Mouse (Mus musculus) mouse embryonic stem cell (cell line): ENCODE data around the gene Ddi2.

Experiments used
- in situ Hi-C, 2 experiments: fragments of 300-500 bp; cut with MboI; formaldehyde crosslinking; loops; 1 replicate in 1 of 2; 3 replicates in 1 of 2; pipeline ENCODE4 v1.14.3; 2019 to 2020; ENCODE audit warnings: low sequenced_read_pairs in 2 of 2, low pct_unique_long_range_greater_than_20kb in 1 of 2, mixed read lengths in 1 of 2; ENCODE audit not compliant: unreplicated experiment in 1 of 2

Ddi2 gene

DNA sequence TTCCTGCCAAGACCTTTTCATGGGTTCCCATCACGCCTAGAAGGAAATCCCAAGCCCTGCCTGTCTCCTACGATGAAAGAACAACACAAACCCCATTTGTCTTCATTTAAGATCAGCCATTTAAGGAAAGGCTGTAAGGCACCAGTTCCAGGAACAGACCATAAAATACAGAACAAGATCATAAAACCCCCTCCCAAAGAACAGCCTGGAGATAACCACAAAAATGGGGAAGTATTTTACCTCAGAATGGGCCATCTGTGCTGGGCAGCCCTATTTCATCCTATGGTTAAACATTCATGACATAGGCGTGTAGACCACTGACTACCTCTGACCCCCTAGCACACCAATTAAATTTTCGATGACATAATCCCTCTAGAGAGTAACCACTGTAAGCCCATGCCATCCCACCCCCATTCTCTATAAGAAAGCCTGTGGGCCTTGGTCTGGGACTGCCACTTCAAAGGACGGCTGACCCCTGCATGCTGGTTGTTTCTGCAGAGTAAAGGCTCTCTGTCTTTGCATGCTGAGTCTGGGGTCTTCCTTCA is 9.5 kb downstream of the Ddi2 start:
- in situ Hi-C loops, result no loop called here

DNA sequence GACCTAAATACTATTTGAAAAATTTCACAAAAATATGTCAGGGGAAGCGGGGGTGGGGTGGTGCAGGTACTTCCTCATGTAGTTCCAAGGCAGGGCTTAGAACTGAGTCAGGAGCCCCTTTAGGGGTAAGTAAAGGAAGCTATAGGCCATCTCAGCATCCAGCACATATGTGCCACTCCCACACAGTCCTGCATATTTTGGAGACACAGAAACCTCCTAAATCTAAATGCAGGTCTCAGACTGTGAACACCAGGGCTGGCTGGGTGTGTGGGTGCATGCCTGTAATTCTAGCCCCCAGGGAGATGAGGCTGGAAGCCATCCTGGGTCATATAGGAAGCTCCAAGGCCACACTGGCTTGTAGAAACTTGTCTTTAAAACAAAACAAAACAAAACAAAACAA is 12.0 kb downstream of the Ddi2 start:
- in situ Hi-C loops, result no loop called here

DNA sequence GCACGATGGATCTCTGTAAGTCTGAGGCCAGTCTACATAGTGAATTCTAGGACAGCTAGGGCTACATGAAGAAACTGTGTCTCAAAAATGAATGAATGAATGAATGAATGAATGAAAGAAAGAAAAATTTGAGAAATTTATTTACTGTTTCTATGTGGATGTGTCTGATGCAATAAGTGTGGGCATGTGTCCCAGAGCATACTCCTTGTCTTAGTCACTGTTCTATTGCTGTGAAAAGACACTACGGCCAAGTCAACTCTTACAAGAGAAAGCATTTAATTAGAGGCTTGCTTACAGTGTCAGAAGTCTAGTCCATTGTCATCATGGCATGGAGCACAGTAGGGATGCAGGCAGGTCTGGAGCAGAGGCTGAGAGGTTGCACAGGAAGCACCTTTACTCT is 14.2 kb downstream of the Ddi2 start:
- in situ Hi-C loops, result no loop called here

DNA sequence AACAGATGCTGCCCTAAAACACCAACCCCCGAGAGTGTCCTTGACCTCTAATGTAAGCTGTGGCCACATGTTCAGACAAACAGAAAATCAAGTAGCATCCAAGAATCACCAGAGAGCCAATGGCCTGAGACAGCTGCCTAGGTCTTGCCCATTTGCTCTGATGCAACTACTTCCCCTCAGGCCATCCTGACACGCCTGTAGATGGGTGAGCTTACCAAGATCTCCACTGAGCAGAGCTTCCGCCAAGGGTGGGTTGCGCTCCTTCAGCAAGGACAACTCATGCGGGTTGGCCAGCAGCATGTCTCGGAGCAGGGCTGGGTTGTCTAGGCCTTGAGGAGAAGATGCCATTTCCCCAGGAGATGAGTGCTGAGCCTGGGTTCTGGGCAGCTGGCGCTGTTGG is 15.2 kb downstream of the Ddi2 start:
- in situ Hi-C loops, result no loop called here

DNA sequence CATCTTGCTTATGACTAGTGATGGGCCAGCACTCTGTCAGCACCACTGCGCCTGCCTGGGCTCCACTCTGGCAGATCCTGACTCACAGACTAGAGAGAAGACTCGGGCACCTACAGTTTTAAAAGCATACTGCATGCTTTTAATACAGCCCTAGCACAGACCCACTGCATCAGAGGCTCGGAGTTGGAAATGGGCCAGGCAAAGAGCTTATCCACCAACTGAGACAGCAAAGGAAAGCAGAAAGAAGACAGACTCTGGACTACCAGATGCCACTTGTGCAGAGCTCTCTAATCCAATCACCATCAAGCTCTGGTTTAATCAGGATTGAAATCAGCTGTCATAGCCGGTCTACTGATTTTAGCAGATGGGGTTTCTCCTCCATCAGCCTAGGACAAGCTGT is 17.9 kb downstream of the Ddi2 start:
- in situ Hi-C loops, result no loop called here

DNA sequence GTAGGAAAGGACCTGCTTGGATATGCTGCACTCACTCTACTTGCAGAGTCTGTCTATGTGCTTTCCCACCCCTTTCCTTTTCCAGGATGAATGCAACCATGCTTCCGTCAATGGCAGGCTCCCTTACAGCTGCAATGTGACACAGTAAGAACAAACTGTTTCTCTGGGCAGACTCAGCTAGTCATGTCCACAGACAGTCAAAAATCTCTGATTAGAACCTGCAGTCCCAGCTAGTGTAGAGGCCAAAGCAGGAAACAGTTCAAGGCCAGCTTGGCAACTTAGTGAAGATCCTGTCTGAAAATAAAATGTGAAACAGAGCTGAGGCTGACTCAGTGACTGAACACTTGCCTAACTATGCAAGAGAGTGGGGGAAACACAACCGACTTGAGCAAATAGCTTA is 18.6 kb downstream of the Ddi2 start:
- in situ Hi-C loops, result no loop called here

DNA sequence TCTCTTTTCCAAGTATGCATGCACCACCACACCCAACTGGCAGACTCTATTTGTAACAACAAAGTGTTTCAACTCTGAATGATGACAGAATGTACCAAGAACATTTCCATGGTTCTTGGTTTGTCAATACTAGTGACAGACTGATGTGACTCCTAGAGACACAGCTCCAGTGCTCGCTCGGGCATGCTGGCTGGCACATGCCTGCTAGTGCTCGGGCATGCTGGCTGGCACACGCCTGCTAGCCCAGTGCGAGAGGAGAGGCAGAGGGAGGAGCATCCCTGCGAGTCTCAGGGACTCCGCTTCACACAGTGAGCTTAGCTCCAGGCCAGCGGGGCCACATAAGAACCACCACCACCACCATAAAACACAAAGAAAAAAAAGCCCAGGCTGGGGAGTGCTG is 28.5 kb downstream of the Ddi2 start:
- in situ Hi-C loops, result no loop called here

DNA sequence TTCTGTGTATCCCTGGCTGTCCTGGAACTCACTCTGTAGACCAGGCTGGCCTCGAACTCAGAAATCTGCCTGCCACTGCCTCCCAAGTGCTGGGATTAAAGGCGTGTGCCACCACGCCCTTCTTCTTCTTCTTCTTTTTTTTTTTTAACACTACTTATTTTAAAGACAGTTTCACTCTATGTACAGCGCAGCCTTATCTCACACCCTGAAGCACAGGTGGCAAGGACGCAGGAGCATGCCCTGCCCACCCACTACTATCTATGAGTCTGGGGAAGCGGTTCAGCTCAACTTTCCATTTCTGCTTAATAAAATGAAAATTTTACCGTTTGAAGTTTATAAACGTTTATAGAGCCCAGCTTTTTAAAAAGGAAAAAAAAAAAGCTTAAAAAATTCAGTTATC is 34.7 kb downstream of the Ddi2 start:
- in situ Hi-C loops, result no loop called here

DNA sequence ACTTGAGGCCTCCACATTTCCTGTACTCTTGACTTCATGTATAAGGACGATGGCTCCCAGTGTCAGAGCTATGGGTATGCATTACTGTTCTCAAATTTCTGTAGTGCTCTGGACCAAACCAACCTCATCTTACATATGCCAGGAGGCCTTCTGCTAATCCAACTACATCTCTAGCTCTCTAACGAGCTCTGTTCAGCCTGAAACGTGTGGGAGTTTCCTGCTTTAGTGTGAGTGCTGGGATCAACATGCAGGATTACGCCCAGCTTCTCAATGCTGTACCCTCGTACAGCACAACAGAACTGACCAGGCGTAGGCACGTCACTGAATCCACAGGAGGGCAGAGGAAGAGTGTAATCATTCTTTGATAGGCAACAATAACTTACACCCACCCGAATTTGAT is 36.7 kb downstream of the Ddi2 start:
- in situ Hi-C loops, result no loop called here

DNA sequence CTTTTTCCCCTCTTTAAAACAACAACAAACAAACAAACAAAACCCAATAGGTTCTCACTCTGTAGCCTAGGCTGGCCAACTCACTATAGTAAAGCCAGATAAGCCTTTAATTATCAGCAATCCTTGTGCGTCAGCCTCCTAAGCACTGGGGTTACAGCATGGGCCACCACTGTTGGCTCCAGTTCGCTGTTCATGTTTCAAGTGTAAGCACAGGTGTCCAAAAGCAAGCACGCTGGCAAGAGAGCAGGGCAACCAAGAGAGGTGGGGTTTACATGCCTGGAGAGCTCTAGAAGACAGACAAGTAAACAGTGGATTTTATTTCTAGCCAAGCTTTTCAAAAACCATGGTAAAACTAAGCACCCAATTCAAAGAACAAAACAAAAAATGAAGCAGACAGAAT is 37.1 kb downstream of the Ddi2 start:
- in situ Hi-C loops, result no loop called here

DNA sequence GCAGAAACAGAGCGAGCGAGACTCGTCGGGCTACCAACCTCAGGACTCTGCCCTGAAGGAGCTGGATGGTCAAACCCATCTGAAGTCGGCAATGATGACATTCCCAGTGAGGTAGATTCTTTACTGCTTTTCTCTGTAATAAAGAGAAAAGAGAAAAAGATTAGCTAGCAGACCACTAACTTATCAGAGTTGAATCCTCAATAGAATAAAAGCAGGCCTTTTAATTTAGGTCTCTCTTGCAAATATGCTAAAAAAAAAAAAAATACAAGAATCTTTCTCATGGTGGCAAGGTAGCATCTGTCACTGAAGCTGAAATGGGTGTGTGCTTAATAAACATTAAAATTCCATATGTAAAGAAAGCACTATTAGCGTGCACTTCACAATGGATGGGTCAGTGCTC is 37.7 kb downstream of the Ddi2 start, which contains the start of gene Rsc1a1:
TSS of gene Rsc1a1 (minus strand) at position 101 of the 400 bp plus-strand sequence.
- in situ Hi-C loops, result no loop called here

DNA sequence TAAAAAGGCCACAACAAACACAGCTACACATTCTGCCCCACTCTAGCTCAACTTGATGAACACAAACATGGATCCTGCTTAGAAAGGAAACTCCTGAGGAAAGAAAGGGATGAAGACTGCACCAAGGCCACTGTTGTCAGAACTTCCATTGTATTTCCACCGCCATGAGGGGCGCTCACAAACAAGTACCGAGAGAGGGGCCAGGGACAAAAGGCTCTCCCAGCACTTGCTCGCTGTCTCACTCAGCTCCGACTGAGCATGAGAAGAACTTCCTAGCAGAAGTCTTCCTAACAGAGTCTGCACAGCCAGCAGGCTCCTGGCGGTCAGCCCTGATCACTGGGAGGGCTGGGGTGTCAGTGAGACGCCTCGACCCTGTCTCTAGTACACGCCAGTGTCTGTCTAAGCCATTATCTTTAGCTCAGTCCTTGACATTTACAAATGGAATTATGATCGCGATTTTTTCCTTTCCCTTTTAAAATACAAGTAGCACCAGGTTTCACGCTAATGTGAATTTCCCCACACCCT is 40.5 kb downstream of the Ddi2 start:
- in situ Hi-C loops, result no loop called here

DNA sequence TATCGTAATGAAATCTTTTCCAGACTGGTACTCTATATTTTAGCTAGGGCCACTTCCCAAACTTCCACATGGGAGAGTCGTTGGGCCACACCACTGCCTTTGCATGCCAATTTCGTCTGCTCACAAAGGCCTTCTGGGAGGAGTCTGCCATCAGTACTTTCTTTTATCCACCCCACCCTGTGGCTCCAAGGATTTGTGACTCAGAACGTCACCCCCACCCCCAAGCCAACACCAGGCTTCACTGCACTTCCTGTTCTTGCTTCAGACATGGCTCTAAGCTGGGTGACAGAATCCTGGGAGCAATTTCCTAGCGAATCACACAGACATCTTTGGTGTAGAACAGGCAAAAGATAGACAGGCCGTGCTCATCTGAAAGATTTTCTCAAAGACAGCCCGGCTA is 41.5 kb downstream of the Ddi2 start:
- in situ Hi-C loops, result no loop called here

DNA sequence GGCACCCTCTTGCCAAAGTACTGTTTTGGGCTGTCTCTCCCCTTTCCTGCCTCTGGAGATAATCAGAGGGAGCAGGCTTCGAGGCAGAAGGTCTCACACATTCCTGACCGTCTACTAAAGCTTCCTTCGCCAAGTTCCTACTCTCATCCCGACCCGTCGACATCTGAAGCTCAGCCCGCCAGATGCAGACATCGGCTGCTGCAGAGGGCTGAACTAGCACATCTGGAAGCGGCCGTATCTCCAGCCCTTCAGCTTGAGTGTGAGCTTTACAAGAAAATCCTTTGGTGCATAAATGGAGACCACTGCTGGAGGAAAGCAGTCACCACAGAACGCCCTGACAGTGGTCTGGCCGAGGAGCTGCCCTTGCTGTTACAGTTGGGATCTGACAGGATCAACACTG is 42.3 kb downstream of the Ddi2 start:
- in situ Hi-C loops, result no loop called here

DNA sequence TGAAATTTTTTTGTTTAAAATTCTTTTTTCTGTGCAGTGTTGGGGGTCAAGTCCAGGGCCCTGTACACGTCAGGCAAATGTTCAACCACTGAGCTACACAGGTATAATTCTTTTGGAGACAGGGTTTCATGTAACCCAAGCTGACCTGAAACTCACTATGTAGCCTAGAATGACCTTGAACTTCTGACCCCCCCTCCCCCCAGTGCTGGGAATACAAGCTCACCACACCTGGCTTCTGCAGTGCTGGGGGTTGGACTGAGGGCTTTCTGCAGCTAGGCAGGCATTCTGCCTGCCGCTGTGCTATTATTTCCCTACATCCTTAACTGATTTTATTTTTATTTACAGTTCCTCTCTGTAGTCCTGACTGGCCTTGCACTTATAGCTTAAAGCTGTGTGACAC is 44.2 kb downstream of the Ddi2 start:
- in situ Hi-C loops, result no loop called here

DNA sequence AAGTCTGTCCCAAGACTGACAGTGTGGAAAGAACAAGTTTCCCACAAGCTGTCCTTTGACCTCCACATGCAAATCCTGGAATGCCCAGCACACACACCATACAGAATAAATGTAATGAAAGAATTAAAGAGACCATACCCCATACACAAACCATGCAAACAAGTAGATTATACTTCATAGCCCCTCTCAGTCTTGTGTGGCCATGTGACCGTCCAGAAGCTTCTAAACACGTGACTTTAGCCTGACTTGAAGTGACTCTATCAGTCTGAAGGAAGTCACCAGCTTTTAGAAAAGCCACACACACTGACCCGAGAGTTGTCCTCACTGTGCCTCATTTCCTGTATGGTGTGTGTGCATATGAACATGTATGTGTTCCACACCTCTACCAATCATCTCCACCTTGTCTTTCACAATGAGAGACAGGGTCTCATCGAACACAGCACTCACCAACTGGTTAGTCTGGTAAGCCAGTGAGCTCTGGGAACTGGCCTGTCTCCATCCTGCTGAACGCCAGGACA is 46.7 kb downstream of the Ddi2 start:
- in situ Hi-C loops, result no loop called here

DNA sequence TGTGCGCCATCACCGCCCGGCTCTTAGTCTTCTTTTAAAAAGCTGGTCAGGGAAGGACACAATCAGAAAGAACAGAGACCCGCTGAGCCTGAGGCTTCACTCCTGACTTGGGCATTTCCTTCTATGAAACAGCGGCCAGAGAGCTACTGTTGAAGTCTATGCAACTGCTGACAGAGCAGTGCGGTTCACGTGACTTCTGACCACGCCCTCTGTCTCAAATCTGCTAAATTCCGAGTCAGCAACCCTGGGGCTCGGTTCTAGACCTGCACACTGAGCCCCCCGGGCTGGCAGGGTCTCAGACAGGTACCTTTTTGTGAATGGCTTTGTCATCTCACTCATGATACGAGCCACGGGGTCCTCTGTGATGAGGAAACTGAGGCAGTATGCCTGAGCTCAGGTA is 50.9 kb downstream of the Ddi2 start:
- in situ Hi-C loops, result no loop called here

DNA sequence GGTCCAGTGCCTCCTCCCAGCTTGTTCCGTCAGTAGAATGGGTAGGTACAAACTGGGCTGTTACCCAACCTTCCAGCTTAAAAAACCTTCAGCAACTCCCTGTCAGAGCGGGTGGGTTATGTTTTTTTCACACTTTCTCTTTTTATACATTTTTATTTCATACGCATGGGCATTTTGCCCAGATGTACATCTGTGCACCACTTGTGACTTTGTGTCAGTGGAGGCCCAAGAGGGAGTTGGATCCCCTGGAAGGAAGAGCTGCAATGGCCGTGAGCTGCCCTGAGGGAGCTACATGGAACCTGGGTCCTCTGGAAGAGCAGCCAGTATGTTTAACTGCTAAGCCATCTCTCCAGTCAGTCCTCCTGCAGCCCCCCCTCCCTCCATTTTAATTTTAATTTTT is 51.8 kb downstream of the Ddi2 start:
- in situ Hi-C loops, result no loop called here

DNA sequence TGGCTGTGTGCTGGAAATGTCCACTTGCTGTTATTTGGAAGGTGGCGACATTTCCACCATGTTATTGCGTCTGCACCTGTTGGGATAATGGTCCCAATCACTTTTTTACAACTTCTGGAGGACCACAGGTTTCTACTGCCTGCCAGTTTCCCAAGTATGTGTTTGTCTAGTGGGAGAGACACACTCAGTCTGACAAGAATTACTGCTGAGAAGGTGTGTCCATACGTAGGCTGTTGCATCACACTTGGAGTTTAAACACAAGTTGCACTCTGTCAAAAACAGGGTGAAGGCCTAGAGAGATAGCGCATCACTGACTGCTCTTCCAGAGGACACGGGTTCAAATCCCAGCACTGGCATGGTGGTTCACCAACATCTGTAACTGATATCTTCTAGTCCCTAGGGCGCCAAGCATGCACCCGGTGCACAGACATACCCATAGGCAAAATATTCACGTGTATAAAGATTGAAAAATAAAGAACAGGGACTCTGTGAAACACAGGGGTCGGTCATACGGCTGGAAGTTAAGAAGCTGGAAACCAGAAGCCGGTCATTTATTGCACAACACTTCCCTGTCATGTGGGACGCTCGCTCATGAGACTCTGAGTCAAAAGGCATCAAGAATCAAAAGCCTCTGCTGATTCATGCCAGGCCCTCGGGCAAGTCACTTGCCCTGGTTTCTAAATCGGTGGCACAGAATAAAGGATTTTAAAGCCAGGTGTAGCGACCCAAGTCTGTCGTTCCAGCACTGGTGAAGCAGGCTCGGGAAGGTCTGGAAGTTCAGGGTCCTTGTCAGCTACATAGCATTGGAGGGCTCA is 53.1 kb downstream of the Ddi2 start:
- in situ Hi-C loops, result no loop called here

DNA sequence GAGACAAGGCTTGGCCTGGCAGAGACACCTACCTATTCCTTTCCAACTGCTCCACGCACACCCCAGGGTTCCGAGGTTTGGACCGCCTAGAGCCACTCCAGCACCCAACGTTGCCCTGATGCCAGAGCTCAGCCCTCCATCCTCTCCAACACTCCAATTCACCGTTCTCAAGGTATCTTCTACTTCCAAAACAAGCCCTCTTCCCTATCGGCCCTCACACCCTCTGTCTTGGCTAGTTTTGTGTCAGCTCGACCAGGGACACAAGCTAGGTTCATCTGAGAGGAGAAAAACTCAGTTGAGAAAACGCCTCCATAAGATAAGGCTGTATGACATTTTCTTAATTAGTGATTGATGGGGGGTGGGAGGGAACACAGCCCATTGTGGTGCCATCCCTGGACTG is 58.4 kb downstream of the Ddi2 start, which contains the start of gene Plekhm2:
TSS of gene Plekhm2 (minus strand) at position 101 of the 400 bp plus-strand sequence.
- in situ Hi-C loops, result no loop called here
